Mouse (Mus musculus): ENCODE measurements at regions not wholly inside any gene's neighbourhood (a gene's known extent, or its start where the extent isn't known, plus 50 kb on each side); places are given as distances from the start of the nearest gene placed in this dataset.

GRCm38 (mm10) chr1:126918876-126919275 lies 88.3 kb upstream of the Nckap5 start:
- DNase-seq (ENCODE audit: extremely low read depth, low read depth): no peak

- no peak for DNase-seq (ENCODE audit: extremely low read depth, low read depth)
These were observed 87.3 kb upstream of the Nckap5 start for GRCm38 (mm10) chr1:126917872-126918271.

- DNase-seq (ENCODE audit: extremely low read depth, low read depth): no peak
These were observed 85.8 kb upstream of the Nckap5 start for GRCm38 (mm10) chr1:126916369-126916768.

DNA sequence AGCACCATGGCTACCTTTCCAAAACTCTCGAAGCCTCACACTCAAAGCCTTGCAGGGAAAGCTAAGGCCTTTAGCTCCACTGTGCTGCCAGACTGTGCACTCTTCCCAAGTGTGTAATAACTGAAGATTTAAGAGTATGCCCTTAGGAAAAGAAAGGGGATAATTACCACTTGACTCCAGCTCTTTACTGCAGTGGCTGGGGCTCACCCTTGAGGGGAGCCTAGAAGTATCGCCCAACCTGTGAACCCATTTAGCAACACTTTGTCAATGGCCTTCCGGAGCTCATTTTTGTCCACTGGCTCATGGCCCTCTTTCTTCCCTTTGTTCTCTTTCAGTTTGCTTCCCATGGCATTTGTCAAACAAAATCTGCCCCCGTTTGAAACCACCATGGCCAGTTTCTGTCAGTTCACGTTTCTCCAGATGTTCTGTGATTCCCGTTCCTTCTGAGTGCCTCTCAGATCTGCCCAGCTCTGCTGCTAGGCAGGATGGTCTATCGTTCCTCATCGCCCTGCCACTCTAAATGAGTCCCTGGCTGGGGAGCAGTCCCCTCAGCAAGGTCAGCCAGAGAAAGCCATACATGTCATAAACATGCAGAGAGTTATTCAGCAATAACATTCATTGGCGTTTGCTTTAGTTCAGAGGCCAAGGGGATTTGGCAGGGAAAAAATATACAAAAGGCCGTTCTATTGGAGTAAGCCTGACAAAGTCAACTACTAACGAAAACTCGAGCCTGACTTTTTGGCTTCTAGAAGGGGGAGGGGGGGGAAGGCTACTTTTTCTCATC lies 80.9 kb upstream of the Nckap5 start:
- no peak for DNase-seq (ENCODE audit: extremely low read depth, low read depth)

DNA sequence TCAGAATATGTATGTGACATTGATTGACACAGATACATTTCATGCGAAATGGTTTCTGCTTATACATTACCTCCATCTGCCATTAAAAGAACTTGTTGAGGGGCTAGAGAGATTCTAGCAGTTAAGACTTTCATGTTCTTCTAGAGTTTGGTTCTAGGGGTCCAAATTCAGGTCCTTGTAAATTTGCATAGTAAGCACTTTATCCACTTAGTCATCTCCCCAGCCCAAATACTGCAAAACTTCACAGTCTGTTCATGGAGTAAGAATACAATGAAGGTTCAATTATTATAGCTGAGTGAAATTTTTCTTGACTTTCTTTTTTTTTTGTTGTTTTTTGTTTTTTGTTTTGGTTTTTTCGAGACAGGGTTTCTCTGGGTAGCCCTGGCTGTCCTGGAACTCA lies 76.8 kb upstream of the Nckap5 start:
- no peak for DNase-seq (ENCODE audit: extremely low read depth, low read depth)

DNA sequence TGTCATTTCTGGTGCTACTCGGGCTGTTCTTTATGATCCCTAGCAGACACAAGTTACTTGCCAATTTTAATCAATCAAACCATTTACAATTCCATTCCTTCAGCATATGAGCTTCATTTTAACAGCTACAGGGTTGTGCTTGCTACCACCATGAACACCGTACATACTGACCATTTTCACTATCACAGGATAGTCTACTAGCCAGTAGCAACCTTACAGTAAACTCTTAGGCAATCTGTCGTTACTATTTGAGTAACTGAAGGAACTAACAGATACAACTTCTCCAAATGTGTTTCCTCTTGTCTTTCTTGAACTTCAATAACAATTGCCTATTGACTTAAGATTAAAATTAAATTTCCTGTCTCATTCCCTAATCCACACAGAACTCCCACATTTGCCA lies 67.9 kb upstream of the Nckap5 start:
- DNase-seq (ENCODE audit: extremely low read depth, low read depth): no peak

- no peak for DNase-seq (ENCODE audit: extremely low read depth, low read depth)
These were observed 66.3 kb upstream of the Nckap5 start for GRCm38 (mm10) chr1:126896895-126897294.

- no peak for DNase-seq (ENCODE audit: extremely low read depth, low read depth)
These were observed 50.2 kb upstream of the Nckap5 start for GRCm38 (mm10) chr1:126880801-126881200.

Data from MEL-GATA-1-ER (cell line).